Mouse (Mus musculus): ENCODE measurements around the gene Pgm5. TPM values are rescaled to one million over a fixed set of nuclear protein-coding genes. Genes with fewer than 3 reads are reported as not detected.
"Not testable (repeated sequence)": the region's sequence is repeated elsewhere in the genome, so short reads cannot be mapped to it uniquely, and the experiment has no call there.

The Pgm5 gene
- polyA plus RNA-seq, 1 experiment from 2014 or later, result 0.17 TPM

- peak; percentile 55 for DNase-seq (ENCODE audit: low spot score)
- Histone ChIP-seq H3K36me3 (no peaks in the 10 kb centered on the region), H3K4me3 (peak overlapping the region; percentile 44), H3K9me3 (replicated peaks) (no peaks in the 10 kb centered on the region), H3K27ac (replicated peaks) (no peak overlapping the region), H3K27me3 (ENCODE audit: low read depth, poor library complexity, severe bottlenecking) (peaks cover 85% of the 10 kb centered on the region), H3K4me1 (peaks cover 46% of the 10 kb centered on the region)
- 1% methylated on average over 57 of the region's 57 CpGs for WGBS
These were observed 35.6 kb upstream of the Pgm5 start for GRCm38 (mm10) chr19:24897006-24897895.

DNA sequence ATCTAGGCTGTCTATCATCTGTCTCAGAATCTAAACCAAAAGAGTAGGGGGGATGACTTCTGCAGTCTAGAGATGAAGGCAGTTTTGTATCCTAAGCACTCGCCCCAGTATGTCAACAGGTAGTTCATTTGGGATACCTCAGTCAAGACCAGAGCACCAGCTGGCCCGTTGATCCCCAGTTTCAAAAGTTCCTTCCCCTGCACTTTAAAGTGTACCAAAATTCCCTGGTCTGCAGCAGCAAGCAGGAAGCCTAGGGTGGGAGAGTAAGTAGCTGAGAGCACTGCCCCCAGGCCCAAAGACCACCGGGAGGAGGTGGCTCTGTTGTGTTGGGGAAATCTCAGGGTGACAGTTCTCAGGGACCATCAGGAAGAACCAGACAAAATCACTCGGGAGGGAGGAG is 34.9 kb upstream of the Pgm5 start:
- DNase-seq (ENCODE audit: low spot score), result no peak
- peaks cover 39% of the 10 kb centered on the region for H3K4me1 ChIP-seq
- H3K27me3 ChIP-seq (ENCODE audit: low read depth, poor library complexity, severe bottlenecking), result peaks cover 82% of the 10 kb centered on the region
- H3K36me3 ChIP-seq, result no peaks in the 10 kb centered on the region
- H3K9me3 ChIP-seq (replicated peaks), result no peaks in the 10 kb centered on the region
- WGBS, result 30% methylated on average over 4 of the region's 4 CpGs
- H3K4me3 ChIP-seq, result no peak overlapping the region
- no peak overlapping the region for H3K27ac ChIP-seq (replicated peaks)

DNA sequence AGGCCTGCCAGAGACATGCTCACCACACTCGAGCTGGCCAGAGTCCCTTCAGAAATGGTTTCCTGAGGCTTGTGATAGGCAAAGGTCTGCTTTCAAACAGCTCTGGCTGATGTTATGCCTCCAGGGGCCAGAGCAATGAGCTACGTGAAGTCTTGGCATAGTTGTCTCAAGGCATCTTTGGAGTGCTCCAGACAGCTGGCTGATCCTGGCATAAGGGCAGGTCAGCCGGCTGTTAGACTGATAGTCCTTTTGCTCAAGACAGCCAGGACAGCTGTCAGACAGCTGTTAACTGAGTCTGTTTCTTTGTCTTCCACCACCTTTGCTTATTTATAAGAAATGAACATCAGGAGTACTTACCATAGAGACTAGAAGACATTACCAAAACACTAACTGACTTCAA is 25.2 kb upstream of the Pgm5 start:
- no peak for DNase-seq (ENCODE audit: low spot score)
- no peaks in the 10 kb centered on the region for H3K9me3 ChIP-seq (replicated peaks)
- H3K27ac ChIP-seq (replicated peaks), result no peak overlapping the region
- H3K27me3 ChIP-seq (ENCODE audit: low read depth, poor library complexity, severe bottlenecking), result peaks cover 27% of the 10 kb centered on the region; the same call in 1 of the 2 replicates
- no peaks in the 10 kb centered on the region for H3K36me3 ChIP-seq
- 86% methylated on average over 3 of the region's 3 CpGs for WGBS
- H3K4me3 ChIP-seq, result no peak overlapping the region
- no peaks in the 10 kb centered on the region for H3K4me1 ChIP-seq

GRCm38 (mm10) chr19:24885504-24885903 is 23.8 kb upstream of the Pgm5 start:
- DNase-seq (ENCODE audit: low spot score), result peak; percentile 61
- 25% methylated on average over 5 of the region's 5 CpGs for WGBS
- H3K9me3 ChIP-seq (replicated peaks), result no peaks in the 10 kb centered on the region
- H3K27ac ChIP-seq (replicated peaks), result no peak overlapping the region
- peaks cover 22% of the 10 kb centered on the region; the same call in 1 of the 2 replicates for H3K27me3 ChIP-seq (ENCODE audit: low read depth, poor library complexity, severe bottlenecking)
- H3K4me1 ChIP-seq, result peaks cover 6% of the 10 kb centered on the region
- H3K36me3 ChIP-seq, result no peaks in the 10 kb centered on the region
- no peak overlapping the region for H3K4me3 ChIP-seq

DNA sequence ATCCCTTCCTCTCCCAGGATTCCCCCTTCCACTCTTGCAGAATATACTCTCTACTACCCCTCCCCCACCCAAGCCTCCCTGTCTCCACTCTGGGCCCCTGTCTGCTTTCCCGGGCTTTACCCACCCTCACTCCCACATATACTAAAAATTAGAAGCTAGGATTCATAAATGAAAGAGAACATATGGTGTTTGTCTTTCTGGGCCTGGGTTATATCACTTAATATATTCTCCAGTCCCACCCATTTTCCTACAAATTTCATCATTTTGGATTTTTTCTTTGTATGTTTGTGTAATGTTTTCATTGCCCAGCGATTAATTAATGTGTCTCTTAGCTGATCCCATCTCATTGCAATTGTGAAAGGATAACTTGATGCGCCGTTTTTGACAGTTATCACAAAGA is 19.6 kb upstream of the Pgm5 start:
- DNase-seq (ENCODE audit: low spot score), result no peak
- Histone ChIP-seq H3K36me3 (no peaks in the 10 kb centered on the region), H3K4me3 (no peak overlapping the region), H3K9me3 (replicated peaks) (no peaks in the 10 kb centered on the region), H3K27me3 (ENCODE audit: low read depth, poor library complexity, severe bottlenecking) (peaks cover 16% of the 10 kb centered on the region; the same call in 1 of the 2 replicates), H3K27ac (replicated peaks) (no peak overlapping the region), H3K4me1 (peaks cover 6% of the 10 kb centered on the region)
- WGBS, result 73% methylated on average over 4 of the region's 4 CpGs

GRCm38 (mm10) chr19:24875129-24875870 is 13.6 kb upstream of the Pgm5 start, which contains the start of gene Gm10053:
Gm10053 (plus strand) TSS chr19:24875686.
- not testable (repeated sequence) for H3K36me3 ChIP-seq; DNase-seq (ENCODE audit: low spot score); H3K4me3 ChIP-seq; H3K4me1 ChIP-seq; H3K9me3 ChIP-seq (replicated peaks); H3K27ac ChIP-seq (replicated peaks)
- peaks cover 22% of the 10 kb centered on the region for H3K27me3 ChIP-seq (ENCODE audit: low read depth, poor library complexity, severe bottlenecking)
- WGBS, result 89% methylated on average over 23 of the region's 26 CpGs

DNA sequence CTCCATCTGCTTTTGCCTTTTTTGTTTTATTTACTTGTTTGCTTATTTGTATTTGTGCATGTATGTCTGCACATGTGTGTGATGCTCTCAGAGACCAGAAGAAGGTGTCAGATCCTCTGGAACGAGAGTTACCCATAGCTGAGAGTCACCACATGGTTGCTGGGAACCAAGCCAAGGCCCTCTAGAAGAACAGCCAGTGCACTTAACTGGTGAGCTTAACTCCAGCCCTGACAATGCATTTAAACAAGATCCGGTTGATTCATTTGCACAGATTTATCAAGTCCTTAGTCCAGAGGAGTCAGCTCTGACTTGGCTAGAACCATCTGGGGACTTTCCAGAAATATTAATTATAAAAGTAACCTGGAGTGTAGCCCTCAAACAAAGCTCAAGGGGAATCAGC is 12.2 kb upstream of the Pgm5 start:
- Histone ChIP-seq H3K36me3 (no peaks in the 10 kb centered on the region), H3K4me1 (peaks cover 9% of the 10 kb centered on the region), H3K27ac (replicated peaks) (no peak overlapping the region), H3K4me3 (no peak overlapping the region), H3K9me3 (replicated peaks) (no peaks in the 10 kb centered on the region), H3K27me3 (ENCODE audit: low read depth, poor library complexity, severe bottlenecking) (peaks cover 35% of the 10 kb centered on the region)
- no peak for DNase-seq (ENCODE audit: low spot score)
- WGBS, result 76% methylated on average over 2 of the region's 2 CpGs

GRCm38 (mm10) chr19:24871037-24871635 is 9.5 kb upstream of the Pgm5 start:
- Histone ChIP-seq H3K27ac (replicated peaks) (peak overlapping the region; percentile 46; the same call in 1 of the 2 replicates), H3K9me3 (replicated peaks) (no peaks in the 10 kb centered on the region), H3K27me3 (ENCODE audit: low read depth, poor library complexity, severe bottlenecking) (peaks cover 39% of the 10 kb centered on the region), H3K4me1 (peaks cover 9% of the 10 kb centered on the region), H3K4me3 (peak overlapping the region; percentile 47), H3K36me3 (no peaks in the 10 kb centered on the region)
- WGBS, result 27% methylated on average over 18 of the region's 18 CpGs
- peak; percentile 85 for DNase-seq (ENCODE audit: low spot score)

- peaks cover 55% of the 10 kb centered on the region for H3K27me3 ChIP-seq (ENCODE audit: low read depth, poor library complexity, severe bottlenecking)
- 87% methylated on average over 9 of the region's 9 CpGs for WGBS
- peaks cover 11% of the 10 kb centered on the region for H3K4me1 ChIP-seq
- no peak overlapping the region for H3K4me3 ChIP-seq
- no peaks in the 10 kb centered on the region for H3K36me3 ChIP-seq
- no peak for DNase-seq (ENCODE audit: low spot score)
- H3K27ac ChIP-seq (replicated peaks), result no peak overlapping the region
- H3K9me3 ChIP-seq (replicated peaks), result no peaks in the 10 kb centered on the region
These were observed 3.8 kb upstream of the Pgm5 start for GRCm38 (mm10) chr19:24865436-24865835.

- peaks cover 15% of the 10 kb centered on the region for H3K4me1 ChIP-seq
- no peaks in the 10 kb centered on the region for H3K36me3 ChIP-seq
- H3K27ac ChIP-seq (replicated peaks), result peak overlapping the region; percentile 77
- H3K9me3 ChIP-seq (replicated peaks), result no peaks in the 10 kb centered on the region
- peak overlapping the region; percentile 61 for H3K4me3 ChIP-seq
- DNase-seq (ENCODE audit: low spot score), result no peak
- 21% methylated on average over 13 of the region's 13 CpGs for WGBS
- H3K27me3 ChIP-seq (ENCODE audit: low read depth, poor library complexity, severe bottlenecking), result peaks cover 47% of the 10 kb centered on the region
These were observed 411 bp downstream of the Pgm5 start for GRCm38 (mm10) chr19:24861276-24861611.

DNA sequence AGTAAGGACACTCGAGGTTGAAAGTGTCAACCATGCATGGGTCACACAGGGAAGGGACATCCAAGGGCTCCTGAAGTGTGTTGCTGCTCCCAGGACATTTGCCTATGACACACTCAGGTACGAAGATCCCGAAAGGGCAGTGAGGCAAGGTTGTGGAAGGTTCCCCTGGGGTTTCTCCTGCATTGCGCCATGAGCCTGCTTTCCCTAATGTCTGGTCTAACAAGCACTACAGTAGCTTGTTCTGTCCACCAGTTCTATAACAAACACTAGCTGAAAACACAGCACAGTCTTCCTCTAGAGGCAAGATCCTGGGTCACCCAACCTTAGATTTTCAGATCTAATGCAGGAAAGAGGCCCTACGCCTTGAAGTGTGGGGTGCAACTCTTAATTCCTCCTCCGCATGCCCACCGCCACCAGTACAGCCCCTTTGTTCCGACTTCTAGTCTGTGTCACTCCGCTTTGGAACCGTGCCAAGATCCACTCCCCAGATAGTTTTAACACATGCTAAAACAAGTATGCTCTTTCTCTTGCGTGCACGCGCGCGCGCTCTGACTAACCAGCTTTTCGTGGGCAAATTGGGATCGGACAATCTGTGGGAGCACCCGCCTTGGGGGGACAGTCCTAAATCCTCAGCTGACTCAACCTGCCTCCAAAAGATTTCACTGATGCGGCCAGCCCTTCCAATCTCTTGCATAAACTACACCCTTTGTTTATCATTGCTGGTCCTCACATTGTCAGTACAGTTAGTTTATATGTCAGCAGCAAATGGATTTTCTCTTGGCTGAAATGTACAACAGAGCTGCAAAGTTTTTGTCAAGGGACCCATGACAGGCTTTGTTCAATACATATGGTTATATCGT is 10.0 kb downstream of the Pgm5 start:
- Histone ChIP-seq H3K4me3 (no peak overlapping the region), H3K27me3 (ENCODE audit: low read depth, poor library complexity, severe bottlenecking) (no peaks in the 10 kb centered on the region), H3K36me3 (no peaks in the 10 kb centered on the region), H3K4me1 (peaks cover 16% of the 10 kb centered on the region), H3K27ac (replicated peaks) (no peak overlapping the region), H3K9me3 (replicated peaks) (no peaks in the 10 kb centered on the region)
- 93% methylated on average over 21 of the region's 21 CpGs for WGBS
- DNase-seq (ENCODE audit: low spot score), result no peak

DNA sequence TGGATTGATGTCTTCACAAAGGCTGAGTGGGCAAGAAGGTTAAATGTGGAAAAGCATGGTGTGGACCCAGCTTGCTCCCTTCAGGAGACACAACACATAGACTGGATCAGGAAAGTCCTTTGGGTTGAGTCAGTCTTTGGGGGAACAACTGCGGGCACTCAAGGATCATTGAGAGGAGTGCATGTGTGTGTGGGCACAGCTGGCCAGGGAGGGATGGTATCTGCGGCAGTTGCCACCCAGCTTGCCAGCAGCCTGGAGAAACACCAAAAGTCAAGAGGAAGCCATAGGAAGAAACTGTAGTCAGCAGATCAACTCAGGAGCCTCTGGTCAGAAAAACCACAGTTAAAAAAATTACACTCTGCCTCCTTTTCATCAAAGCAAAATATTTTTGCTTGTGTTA is 12.8 kb downstream of the Pgm5 start:
- Histone ChIP-seq H3K4me3 (no peak overlapping the region), H3K4me1 (peaks cover 25% of the 10 kb centered on the region), H3K27ac (replicated peaks) (0 out of 2 replicates have a peak overlapping the region, but pooled peaks have one; percentile 9), H3K9me3 (replicated peaks) (no peaks in the 10 kb centered on the region), H3K36me3 (no peaks in the 10 kb centered on the region), H3K27me3 (ENCODE audit: low read depth, poor library complexity, severe bottlenecking) (no peaks in the 10 kb centered on the region)
- DNase-seq (ENCODE audit: low spot score), result no peak
- 80% methylated on average over 2 of the region's 2 CpGs for WGBS
